Mouse (Mus musculus) urinary bladder, postnatal 0 days (tissue): ENCODE data around the gene Cdkn1a. TPM values are rescaled to one million over a fixed set of nuclear protein-coding genes. Genes with fewer than 3 reads are reported as not detected.

Experiments used
- polyA plus RNA-seq: library from polyadenylated mRNA; unstranded; fragments of >200 nt; fragmentation: Nextera tagmentation; extraction: Ambion mirVana; gene quantifications from 2 replicates; pipeline ENCODE4 v1.2.1, GENCODE M21; 2015

The Cdkn1a gene
- 92.9 and 108 TPM in 2 replicates for polyA plus RNA-seq

GRCm38 (mm10) chr17:29090776-29091175 is at the start of gene Cdkn1a:
Gene Cdkn1a (plus strand): TSS chr17:29090976.

GRCm38 (mm10) chr17:29113591-29114352 is 23.0 kb downstream of the Cdkn1a start, which contains the start of gene Rab44:
Gene Rab44 (plus strand): TSS chr17:29114145.

Other genes with a start within 250 kb of the Cdkn1a start
- 0.02 and 0.04 TPM in 2 replicates for gene Pnpla1, start 232.6 kb upstream of the Cdkn1a start, polyA plus RNA-seq
- gene 4930539E08Rik, start 175.7 kb upstream of the Cdkn1a start, polyA plus RNA-seq: 0.05 TPM in 1 of 2 replicates, not detected in the other
- not detected in 2 replicates for gene Pxt1, start 147.1 kb upstream of the Cdkn1a start, polyA plus RNA-seq
- gene Kctd20, start 139.0 kb upstream of the Cdkn1a start, polyA plus RNA-seq: 37.7 and 46.9 TPM in 2 replicates
- gene Stk38, start 83.0 kb upstream of the Cdkn1a start, polyA plus RNA-seq: 50.7 and 53.5 TPM in 2 replicates
- gene Srsf3, start 58.3 kb upstream of the Cdkn1a start, polyA plus RNA-seq: 207 and 308 TPM in 2 replicates
- 0.41 and 0.88 TPM in 2 replicates for gene Rab44, start 23.2 kb downstream of the Cdkn1a start, polyA plus RNA-seq
- gene Cpne5, start 147.2 kb downstream of the Cdkn1a start, polyA plus RNA-seq: 2.0 and 2.1 TPM in 2 replicates
- 49.4 and 53.5 TPM in 2 replicates for gene Ppil1, start 173.2 kb downstream of the Cdkn1a start, polyA plus RNA-seq
- gene BC004004, start 177.8 kb downstream of the Cdkn1a start, polyA plus RNA-seq: 87.6 and 95.8 TPM in 2 replicates
- gene Pi16, start 226.7 kb downstream of the Cdkn1a start, polyA plus RNA-seq: 51.2 and 57.3 TPM in 2 replicates